Mouse (Mus musculus): ENCODE results near the gene Nfatc3.

GRCm38 (mm10) chr8:106108729-106109128 is 50.1 kb downstream of the Nfatc3 start:
- TF ChIP-seq POLR2A (IDR thresholded peaks at IDR 0.05; ENCODE audit: borderline replicate concordance, insufficient read depth, low read length) (no peak), CTCF (IDR thresholded peaks at IDR 0.05; ENCODE audit: borderline replicate concordance, insufficient read depth, low read depth, low read length) (no peak)
